Mouse (Mus musculus): ENCODE measurements around the gene Scai. TPM values are rescaled to one million over a fixed set of nuclear protein-coding genes. Genes with fewer than 3 reads are reported as not detected.

The Scai gene
- total and polyA plus RNA-seq, 3 experiments, result 4.2 to 7.9 (median 4.7) TPM

DNA sequence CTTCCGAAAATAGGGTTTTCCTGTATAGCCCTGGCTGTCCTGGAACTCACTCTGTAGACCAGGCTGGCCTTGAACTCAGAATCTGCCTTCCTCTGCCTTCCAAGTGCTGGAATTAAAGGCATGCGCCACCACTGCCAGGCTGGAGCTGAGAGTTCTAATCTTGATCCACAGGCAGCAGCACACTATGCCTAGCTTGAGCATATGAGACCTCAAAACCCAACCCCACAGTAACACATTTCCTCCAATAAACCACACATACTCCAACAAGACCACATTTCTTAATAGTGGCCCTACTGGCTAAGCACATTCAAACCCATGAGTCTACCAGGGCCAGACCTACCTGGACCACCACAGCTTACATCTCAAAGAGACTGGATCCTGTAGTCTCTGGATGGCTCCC, 74.0 kb downstream of the Scai start:
- Histone ChIP-seq H3K4me3 (replicated peaks in 1 of 3; ENCODE audit: low read depth in 2 of 3, low read length in 2 of 3, poor library complexity in 1 of 3) (no peak overlapping the region), H3K27me3 (replicated peaks) (no peaks in the 10 kb centered on the region), H3K27ac (ENCODE audit: insufficient read depth, low read depth) (no peak overlapping the region), H3K36me3 (replicated peaks in 1 of 2; ENCODE audit: control insufficient read depth in 1 of 2, insufficient read depth in 1 of 2, low read length in 1 of 2) (peaks cover 9 to 56% of the 10 kb centered on the region in 2 experiments), H3K79me2 (replicated peaks; ENCODE audit: control insufficient read depth, extremely low read depth, insufficient read depth, poor library complexity, severe bottlenecking) (no peaks in the 10 kb centered on the region), H3K4me1 (ENCODE audit: control insufficient read depth in 1 of 2, insufficient read depth in 2 of 2) (peaks cover 0 to 3% of the 10 kb centered on the region in 2 experiments; a peak in 1 of 4 replicates), H3K9me3 (replicated peaks; ENCODE audit: low read length) (no peaks in the 10 kb centered on the region), H3K4me2 (ENCODE audit: insufficient read depth, low read depth, poor library complexity, severe bottlenecking) (no peak overlapping the region), H3K9ac (ENCODE audit: insufficient read depth, low read depth) (no peak overlapping the region)
- in situ Hi-C loops (cut with MboI; ENCODE audit: low pct_ligation_motif_present, low pct_unique_long_range_greater_than_20kb, low sequenced_read_pairs), result no loop called here
- dilution Hi-C loops (cut with MboI; ENCODE audit: extremely low pct_ligation_motif_present, extremely low pct_unique_long_range_greater_than_20kb, low sequenced_read_pairs), result no loop called here
- TF ChIP-seq HCFC1 (IDR thresholded peaks at IDR 0.05; ENCODE audit: low read depth, low read length), result no peak
- no peak for TF ChIP-seq ZKSCAN1 (IDR thresholded peaks at IDR 0.05; ENCODE audit: borderline replicate concordance, low read depth, low read length)
- no peak for TF ChIP-seq ZNF384 (IDR thresholded peaks at IDR 0.05; ENCODE audit: low read depth, low read length)
- no peak for TF ChIP-seq SMC3 (IDR thresholded peaks at IDR 0.05; ENCODE audit: low read depth, low read length)
- TF ChIP-seq CHD2 (IDR thresholded peaks at IDR 0.05; ENCODE audit: low read length), result no peak
- TF ChIP-seq ETS1 (conservative IDR thresholded peaks at IDR 0.05; ENCODE audit: low read depth, low read length), result no peak
- no peak for TF ChIP-seq CHD1 (IDR thresholded peaks at IDR 0.05; ENCODE audit: low read depth, low read length)
- TF ChIP-seq JUN (IDR thresholded peaks at IDR 0.05; ENCODE audit: insufficient read depth, low read depth, low read length), result no peak
- TF ChIP-seq POLR2AphosphoS2 (IDR thresholded peaks at IDR 0.05; ENCODE audit: low read depth, low read length), result no peak
- TF ChIP-seq MAX (IDR thresholded peaks at IDR 0.05; ENCODE audit: low read length), result no peak
- TF ChIP-seq USF2 (conservative IDR thresholded peaks at IDR 0.05; ENCODE audit: low read depth, low read length), result no peak
- no peak for TF ChIP-seq ZMIZ1 (IDR thresholded peaks at IDR 0.05; ENCODE audit: low read depth, low read length)
- no peak for DNase-seq (ENCODE audit: extremely low read depth)

DNA sequence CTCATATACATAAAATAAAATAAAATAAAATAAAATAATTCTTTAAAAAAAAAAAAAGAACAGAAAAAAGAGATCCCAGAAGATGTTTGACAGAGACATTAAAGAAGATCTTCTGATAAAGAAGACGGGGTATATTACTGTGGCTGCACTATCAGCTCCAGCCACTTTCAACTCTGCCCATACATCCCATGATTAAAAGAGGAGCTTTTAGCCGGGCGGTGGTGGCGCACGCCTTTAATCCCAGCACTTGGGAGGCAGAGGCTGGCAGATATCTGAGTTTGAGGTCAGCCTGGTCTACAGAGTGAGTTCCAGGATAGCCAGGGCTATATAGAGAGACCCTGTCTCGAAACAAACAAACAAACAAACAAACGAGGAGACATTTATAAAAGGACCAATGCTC, 76.4 kb downstream of the Scai start:
- Histone ChIP-seq H3K4me2 (ENCODE audit: insufficient read depth, low read depth, poor library complexity, severe bottlenecking) (no peak overlapping the region), H3K79me2 (replicated peaks; ENCODE audit: control insufficient read depth, extremely low read depth, insufficient read depth, poor library complexity, severe bottlenecking) (no peaks in the 10 kb centered on the region), H3K4me3 (replicated peaks in 1 of 3; ENCODE audit: low read depth in 2 of 3, low read length in 2 of 3, poor library complexity in 1 of 3) (no peak overlapping the region), H3K4me1 (ENCODE audit: control insufficient read depth in 1 of 2, insufficient read depth in 2 of 2) (peaks cover 0 to 5% of the 10 kb centered on the region in 2 experiments; a peak in 1 of 4 replicates), H3K9ac (ENCODE audit: insufficient read depth, low read depth) (no peak overlapping the region), H3K36me3 (replicated peaks in 1 of 2; ENCODE audit: control insufficient read depth in 1 of 2, insufficient read depth in 1 of 2, low read length in 1 of 2) (peaks cover 7 to 43% of the 10 kb centered on the region in 2 experiments), H3K27ac (ENCODE audit: insufficient read depth, low read depth) (no peak overlapping the region), H3K9me3 (replicated peaks; ENCODE audit: low read length) (no peaks in the 10 kb centered on the region), H3K27me3 (replicated peaks) (no peaks in the 10 kb centered on the region)
- DNase-seq (ENCODE audit: extremely low read depth), result no peak
- dilution Hi-C loops (cut with MboI; ENCODE audit: extremely low pct_ligation_motif_present, extremely low pct_unique_long_range_greater_than_20kb, low sequenced_read_pairs) (no loop called here), in situ Hi-C loops (cut with MboI; ENCODE audit: low pct_ligation_motif_present, low pct_unique_long_range_greater_than_20kb, low sequenced_read_pairs) (no loop called here)
- TF ChIP-seq GABPA (IDR thresholded peaks at IDR 0.05; ENCODE audit: insufficient replicate concordance, low read depth, low read length), result no peak
- no peak for TF ChIP-seq TCF12 (IDR thresholded peaks at IDR 0.05; ENCODE audit: low read depth, low read length)
- no peak for TF ChIP-seq ZNF384 (IDR thresholded peaks at IDR 0.05; ENCODE audit: low read depth, low read length)
- no peak for TF ChIP-seq UBTF (IDR thresholded peaks at IDR 0.05; ENCODE audit: low read depth, low read length)
- TF ChIP-seq MAFK (IDR thresholded peaks at IDR 0.05; ENCODE audit: insufficient replicate concordance, low read length), result no peak
- no peak for TF ChIP-seq RCOR1 (conservative IDR thresholded peaks at IDR 0.05; ENCODE audit: low read depth, low read length)
- no peak for TF ChIP-seq NRF1 (IDR thresholded peaks at IDR 0.05; ENCODE audit: low read depth, low read length)
- no peak for TF ChIP-seq USF1 (IDR thresholded peaks at IDR 0.05; ENCODE audit: low read depth, low read length)
- TF ChIP-seq MAZ (IDR thresholded peaks at IDR 0.05; ENCODE audit: low read depth, low read length), result no peak
- TF ChIP-seq PAX5 (IDR thresholded peaks at IDR 0.05; ENCODE audit: low read length), result no peak
- TF ChIP-seq NELFE (IDR thresholded peaks at IDR 0.05; ENCODE audit: low read depth, low read length), result no peak
- TF ChIP-seq ZMIZ1 (IDR thresholded peaks at IDR 0.05; ENCODE audit: low read depth, low read length), result no peak
- no peak for TF ChIP-seq ZKSCAN1 (IDR thresholded peaks at IDR 0.05; ENCODE audit: borderline replicate concordance, low read depth, low read length)
- TF ChIP-seq HCFC1 (IDR thresholded peaks at IDR 0.05; ENCODE audit: low read depth, low read length), result no peak
- TF ChIP-seq SMC3 (IDR thresholded peaks at IDR 0.05; ENCODE audit: low read depth, low read length), result no peak
- no peak for TF ChIP-seq JUND (conservative IDR thresholded peaks at IDR 0.05; ENCODE audit: low read depth, low read length)
- TF ChIP-seq MYC (IDR thresholded peaks at IDR 0.05; ENCODE audit: low read depth, low read length), result no peak
- TF ChIP-seq ZC3H11A (IDR thresholded peaks at IDR 0.05; ENCODE audit: low read depth, low read length), result no peak
